Mouse (Mus musculus) E14TG2a.4 (cell line): ENCODE measurements around the gene Dph5.

Experiments used
- H3K27me3 ChIP-seq: 2 replicates; pipeline ENCODE4 v1.6.1; 2014; ENCODE audit warnings: low read length, control low read depth; ENCODE audit not compliant: insufficient read depth
- H3K36me3 ChIP-seq: 2 replicates; pipeline ENCODE4 v1.6.1; 2014; ENCODE audit warnings: low read length, control low read depth; ENCODE audit not compliant: insufficient read depth
- H3K4me1 ChIP-seq: replicated peaks from 2 replicates; pipeline ENCODE4 v1.6.1; 2014; ENCODE audit warnings: low read depth, low read length, control low read depth
- H3K4me3 ChIP-seq: replicated peaks from 2 replicates; pipeline ENCODE4 v1.5.1; 2014; ENCODE audit warnings: mild to moderate bottlenecking, low read length
- H3K9me3 ChIP-seq: 2 replicates; pipeline ENCODE4 v1.6.1; 2014; ENCODE audit warnings: low read length, control low read depth
- CTCF ChIP-seq: conservative IDR thresholded peaks from 2 replicates; pipeline ENCODE4 v1.5.1; 2014; ENCODE audit warnings: low read length
- NANOG ChIP-seq: IDR thresholded peaks from 2 replicates; pipeline ENCODE4 v1.6.1; 2014; ENCODE audit warnings: borderline replicate concordance, low read length, mixed read lengths
- POU5F1 ChIP-seq: IDR thresholded peaks from 2 replicates; pipeline ENCODE4 v1.6.1; 2014; ENCODE audit warnings: low read length, borderline replicate concordance

The Dph5 gene

DNA sequence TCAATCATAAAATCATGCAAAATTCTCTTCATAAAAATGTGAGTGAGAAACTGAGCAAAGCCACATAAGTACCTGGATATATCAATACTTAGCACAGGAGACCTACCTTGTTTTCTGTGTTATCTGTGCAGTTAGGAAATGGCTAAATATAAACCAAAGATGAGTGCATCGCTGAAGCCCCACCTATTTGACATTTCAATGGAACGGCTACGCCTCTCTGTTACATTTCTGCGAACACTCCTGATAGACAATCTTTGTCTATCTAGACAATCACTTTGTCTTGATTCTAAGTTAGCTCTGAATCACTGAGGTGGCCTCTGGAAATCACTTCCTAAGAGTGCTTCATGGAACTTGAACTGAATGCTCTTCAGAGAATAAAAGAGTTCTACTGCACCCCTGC is 52.9 kb downstream of the Dph5 start:
- no peaks in the 10 kb centered on the region for H3K4me1 ChIP-seq
- TF ChIP-seq CTCF: no peak
- TF ChIP-seq POU5F1: no peak
- TF ChIP-seq NANOG: no peak
- no peak overlapping the region for H3K4me3 ChIP-seq
- no peaks in the 10 kb centered on the region for H3K27me3 ChIP-seq
- no peaks in the 10 kb centered on the region for H3K9me3 ChIP-seq
- peaks cover 23% of the 10 kb centered on the region for H3K36me3 ChIP-seq

- Histone ChIP-seq H3K27me3 (no peaks in the 10 kb centered on the region), H3K4me1 (no peaks in the 10 kb centered on the region), H3K9me3 (no peaks in the 10 kb centered on the region), H3K36me3 (peaks cover 29% of the 10 kb centered on the region), H3K4me3 (no peak overlapping the region)
- TF ChIP-seq CTCF (no peak), NANOG (no peak), POU5F1 (no peak)
These were observed 53.8 kb downstream of the Dph5 start for GRCm38 (mm10) chr3:115941464-115941863.

DNA sequence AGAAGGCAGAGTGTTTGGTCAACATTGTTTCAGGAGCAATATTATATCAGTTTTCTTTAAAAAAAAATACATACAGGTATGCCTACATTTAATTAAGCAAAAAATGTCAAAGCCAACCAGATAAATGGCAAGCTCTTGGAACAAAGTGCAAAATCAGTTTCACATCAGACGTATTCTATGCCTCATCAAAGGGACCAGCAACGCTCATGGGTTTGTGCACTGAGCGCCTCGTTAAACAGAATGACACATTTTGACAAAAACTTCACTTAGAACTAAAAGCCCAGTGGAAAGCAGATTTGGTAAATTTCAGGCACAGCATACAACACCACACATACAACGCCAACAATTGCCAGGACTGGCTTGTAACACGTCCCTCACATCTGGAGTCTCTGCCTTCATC is 56.7 kb downstream of the Dph5 start:
- H3K4me3 ChIP-seq: no peak overlapping the region
- TF ChIP-seq NANOG: no peak
- H3K9me3 ChIP-seq: no peaks in the 10 kb centered on the region
- no peaks in the 10 kb centered on the region for H3K27me3 ChIP-seq
- H3K4me1 ChIP-seq: no peaks in the 10 kb centered on the region
- H3K36me3 ChIP-seq: peaks cover 35% of the 10 kb centered on the region

DNA sequence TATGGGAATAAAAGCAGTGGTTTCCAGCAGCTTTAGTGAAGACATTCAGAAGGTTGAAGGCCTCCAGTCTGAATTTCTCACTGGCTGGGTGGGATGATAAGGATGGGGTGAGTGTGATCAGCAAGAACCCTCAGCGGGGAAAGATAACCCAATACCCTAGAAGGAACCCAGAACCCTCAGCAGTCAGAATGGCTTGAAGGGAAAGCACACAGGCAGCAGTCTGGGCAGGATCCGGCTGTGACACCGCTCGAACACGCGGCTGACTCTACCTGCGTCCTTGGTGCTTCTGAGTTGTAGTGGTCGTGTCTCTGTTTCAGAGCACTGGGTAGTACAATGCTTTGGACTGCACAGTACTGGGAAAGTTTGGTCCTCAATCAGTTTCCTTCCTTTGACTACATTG is 58.6 kb downstream of the Dph5 start:
- Histone ChIP-seq H3K4me3 (no peak overlapping the region), H3K9me3 (no peaks in the 10 kb centered on the region), H3K4me1 (no peaks in the 10 kb centered on the region), H3K27me3 (no peaks in the 10 kb centered on the region), H3K36me3 (peaks cover 42% of the 10 kb centered on the region)
- TF ChIP-seq CTCF: no peak
- no peak for TF ChIP-seq POU5F1
- no peak for TF ChIP-seq NANOG

DNA sequence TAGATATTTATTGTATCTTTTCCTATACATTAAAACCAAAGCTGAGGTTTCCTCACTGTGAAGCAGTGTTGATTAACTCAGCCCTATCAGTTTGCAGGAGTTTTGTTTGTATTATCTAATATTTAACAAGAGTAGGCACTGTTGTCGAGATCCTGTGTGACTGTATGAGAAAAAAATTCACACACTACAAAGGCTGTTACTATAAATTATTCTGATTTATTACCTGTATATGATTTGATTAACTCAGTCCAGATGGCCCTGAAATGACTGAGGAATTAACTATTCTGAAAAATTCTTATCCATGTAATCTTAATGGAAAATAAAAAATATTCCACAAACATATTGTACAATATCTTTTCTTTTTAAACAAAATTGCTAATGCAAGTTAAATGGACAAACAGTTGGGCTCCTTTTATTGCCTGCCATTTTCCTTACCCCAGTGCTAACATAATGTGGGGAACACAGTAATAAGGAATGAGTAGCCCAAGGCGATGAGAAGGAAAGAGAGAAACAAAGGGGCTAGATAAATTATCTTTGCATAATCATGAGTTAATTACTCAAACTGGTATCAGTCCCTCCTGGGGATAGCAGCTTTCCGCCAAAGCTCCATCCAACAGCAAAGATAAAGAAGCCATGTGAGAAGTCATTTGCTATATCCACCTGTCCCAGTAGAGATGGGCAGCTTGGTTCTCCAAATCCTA is 61.7 kb downstream of the Dph5 start:
- Histone ChIP-seq H3K9me3 (no peaks in the 10 kb centered on the region), H3K4me3 (no peak overlapping the region), H3K27me3 (no peaks in the 10 kb centered on the region), H3K4me1 (no peaks in the 10 kb centered on the region), H3K36me3 (peaks cover 54% of the 10 kb centered on the region)
- TF ChIP-seq POU5F1: no peak

DNA sequence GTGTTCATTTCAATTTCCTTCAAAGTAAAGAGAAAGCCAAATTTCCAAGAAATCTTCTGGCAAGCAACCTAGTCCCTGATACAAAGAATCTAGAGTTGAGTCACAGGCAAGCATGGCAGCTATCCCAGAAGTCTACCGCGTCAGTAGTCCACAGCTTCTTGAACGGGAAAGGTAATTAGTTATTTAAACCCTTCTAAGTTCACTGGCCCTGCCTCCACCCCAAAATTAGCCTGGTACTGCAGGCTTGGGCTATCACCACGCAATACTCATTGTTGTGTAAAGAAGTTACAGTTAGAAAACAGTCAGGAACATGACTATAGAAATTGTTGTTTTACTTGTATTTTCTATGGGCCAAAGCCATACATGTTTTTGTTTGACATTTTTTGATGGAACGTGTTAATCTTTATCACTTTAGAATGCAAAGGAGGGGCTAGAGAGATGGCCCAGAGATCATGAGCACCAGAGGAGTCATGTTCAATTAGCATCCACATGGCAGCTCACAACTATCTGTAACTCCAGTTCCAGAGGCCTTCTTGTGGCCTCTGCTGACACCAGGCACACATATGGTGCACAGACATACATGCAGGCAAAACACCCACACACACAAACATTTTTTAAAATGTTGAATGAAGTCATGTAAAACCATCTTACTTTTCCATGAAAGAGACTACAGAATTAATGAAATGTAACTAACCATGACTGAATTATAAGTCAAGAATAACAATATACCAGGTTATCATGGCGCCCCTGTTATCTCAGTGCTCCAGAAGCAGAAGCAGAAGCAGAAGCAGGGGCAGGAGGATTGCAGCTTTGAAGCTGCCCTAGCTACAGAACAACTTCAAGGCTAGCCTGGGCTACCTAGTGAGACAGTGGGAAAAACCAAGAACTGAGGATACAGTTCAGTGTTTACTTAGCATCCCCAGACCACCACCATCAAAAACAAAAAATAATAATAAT is 62.6 kb downstream of the Dph5 start:
- no peak for TF ChIP-seq NANOG
- no peak for TF ChIP-seq CTCF
- TF ChIP-seq POU5F1: no peak
- no peaks in the 10 kb centered on the region for H3K9me3 ChIP-seq
- no peaks in the 10 kb centered on the region for H3K27me3 ChIP-seq
- peaks cover 56% of the 10 kb centered on the region for H3K36me3 ChIP-seq
- no peak overlapping the region for H3K4me3 ChIP-seq
- H3K4me1 ChIP-seq: no peaks in the 10 kb centered on the region

GRCm38 (mm10) chr3:115951221-115951620 is 63.6 kb downstream of the Dph5 start:
- Histone ChIP-seq H3K27me3 (no peaks in the 10 kb centered on the region), H3K9me3 (no peaks in the 10 kb centered on the region), H3K36me3 (peaks cover 62% of the 10 kb centered on the region), H3K4me1 (no peaks in the 10 kb centered on the region), H3K4me3 (no peak overlapping the region)
- no peak for TF ChIP-seq POU5F1
- TF ChIP-seq NANOG: no peak
- no peak for TF ChIP-seq CTCF

DNA sequence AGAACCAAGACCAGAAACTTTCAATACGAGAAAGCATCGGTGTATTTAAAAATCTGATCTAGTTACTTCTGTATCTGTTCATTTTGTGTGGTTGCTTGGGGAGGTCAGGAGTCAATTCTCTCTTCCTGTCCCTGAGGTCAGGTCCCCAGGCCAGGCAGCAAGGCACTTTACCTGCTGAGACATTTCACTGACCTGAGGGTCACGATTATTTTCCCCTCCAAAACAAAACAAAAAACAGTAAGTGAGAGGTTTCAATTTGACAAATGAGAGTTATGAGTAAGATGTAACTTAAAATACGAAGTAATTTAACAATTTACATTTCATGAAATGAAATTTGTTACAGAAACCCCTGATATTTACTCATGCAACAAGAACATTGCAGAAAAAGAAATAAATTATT is 64.7 kb downstream of the Dph5 start:
- no peak for TF ChIP-seq NANOG
- no peak for TF ChIP-seq POU5F1
- TF ChIP-seq CTCF: no peak
- H3K4me3 ChIP-seq: no peak overlapping the region
- H3K36me3 ChIP-seq: peaks cover 66% of the 10 kb centered on the region
- no peaks in the 10 kb centered on the region for H3K9me3 ChIP-seq
- no peaks in the 10 kb centered on the region for H3K27me3 ChIP-seq
- no peaks in the 10 kb centered on the region for H3K4me1 ChIP-seq

DNA sequence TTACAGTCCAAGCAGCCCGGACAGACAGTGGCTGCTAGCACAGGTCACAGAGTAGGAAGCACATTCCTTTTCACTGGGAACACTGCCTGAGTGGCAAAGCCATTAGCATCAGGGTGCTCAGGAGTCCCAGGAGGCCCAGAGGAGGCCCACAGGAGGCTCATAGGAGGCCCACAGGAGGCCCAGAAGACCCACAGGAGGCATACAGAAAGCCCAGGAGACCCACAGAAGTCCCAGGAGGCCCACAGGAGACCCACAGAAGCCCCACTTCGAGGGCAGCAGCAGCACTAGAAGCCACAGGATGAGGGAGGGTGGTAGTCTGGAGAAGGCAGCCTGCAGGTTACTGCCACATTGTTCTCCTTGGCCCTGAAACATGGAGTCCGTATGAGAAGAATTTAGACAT is 65.5 kb downstream of the Dph5 start:
- Histone ChIP-seq H3K36me3 (peaks cover 66% of the 10 kb centered on the region), H3K9me3 (no peaks in the 10 kb centered on the region), H3K4me1 (no peaks in the 10 kb centered on the region), H3K4me3 (no peak overlapping the region), H3K27me3 (no peaks in the 10 kb centered on the region)
- no peak for TF ChIP-seq NANOG
- no peak for TF ChIP-seq CTCF
- TF ChIP-seq POU5F1: no peak
